Mouse (Mus musculus) embryonic fibroblast, embryonic 13.5 days (primary cell): ENCODE data around the gene Ostf1.

Experiments
- CTCF ChIP-seq: IDR thresholded peaks from 2 replicates; pipeline ENCODE4 v1.5.1; 2011; ENCODE audit warnings: mild to moderate bottlenecking, control low read depth, low read length, moderate library complexity, borderline replicate concordance; ENCODE audit not compliant: insufficient read depth
- POLR2A ChIP-seq: IDR thresholded peaks from 2 replicates; pipeline ENCODE4 v1.6.1; 2011; ENCODE audit warnings: low read depth, mild to moderate bottlenecking, control low read depth, low read length, moderate library complexity

DNA sequence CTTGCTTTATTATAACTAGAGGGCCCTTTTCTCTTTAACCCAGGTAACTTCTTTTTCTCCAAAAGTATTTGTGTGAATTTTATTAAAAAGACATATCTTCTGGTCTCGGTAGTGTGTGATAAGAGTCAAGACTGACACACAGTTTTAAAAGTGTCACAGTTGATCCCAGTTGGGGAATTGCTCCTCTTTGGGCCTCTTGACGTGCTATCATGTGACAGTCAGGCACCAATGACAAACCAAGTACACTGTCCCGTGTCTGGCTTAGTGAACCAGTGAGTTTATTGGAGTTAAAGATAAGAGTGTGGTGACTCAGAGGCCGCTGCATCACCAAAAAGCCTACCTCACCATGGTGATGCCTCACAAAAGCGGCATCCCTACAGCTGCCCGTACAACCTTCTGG, 12.5 kb upstream of the Ostf1 start:
- TF ChIP-seq CTCF (no peak), POLR2A (no peak)
